Mouse (Mus musculus) embryonic fibroblast, embryonic 13.5 days (primary cell): Measurements from ENCODE around the gene Rnf141. TPM values are rescaled to one million over a fixed set of nuclear protein-coding genes. Genes with fewer than 3 reads are reported as not detected.

Experiments
- H3K27ac ChIP-seq: 2 replicates; pipeline ENCODE4 v1.5.1; 2012; ENCODE audit warnings: low read length, control low read depth, inconsistent platforms; ENCODE audit not compliant: insufficient read depth
- H3K4me1 ChIP-seq: 2 replicates; pipeline ENCODE4 v1.6.1; 2011; ENCODE audit warnings: low read length; ENCODE audit not compliant: control insufficient read depth, insufficient read depth
- H3K4me3 ChIP-seq: 2 replicates; pipeline ENCODE4 v1.5.1; 2011; ENCODE audit warnings: mild to moderate bottlenecking, control low read depth, low read length; ENCODE audit not compliant: insufficient read depth
- CTCF ChIP-seq: IDR thresholded peaks from 2 replicates; pipeline ENCODE4 v1.5.1; 2011; ENCODE audit warnings: mild to moderate bottlenecking, control low read depth, low read length, moderate library complexity, borderline replicate concordance; ENCODE audit not compliant: insufficient read depth
- POLR2A ChIP-seq: IDR thresholded peaks from 2 replicates; pipeline ENCODE4 v1.6.1; 2011; ENCODE audit warnings: low read depth, mild to moderate bottlenecking, control low read depth, low read length, moderate library complexity
- polyA plus RNA-seq: library from polyadenylated mRNA; stranded (reverse); fragments of >200 nt; gene quantifications from 2 replicates; pipeline ENCODE4 v1.2.4, GENCODE M21; 2011; ENCODE audit warnings: low read depth; ENCODE audit not compliant: missing spikeins, insufficient read length

The Rnf141 gene
- polyA plus RNA-seq, 1 experiment, result 36.1 TPM

GRCm38 (mm10) chr7:110770949-110771348 lies 73.3 kb downstream of the Rnf141 start:
- Histone ChIP-seq H3K4me3 (no peak overlapping the region), H3K4me1 (peaks cover 3% of the 10 kb centered on the region; the same call in 1 of the 2 replicates), H3K27ac (no peak overlapping the region)
- TF ChIP-seq POLR2A, result no peak
- TF ChIP-seq CTCF, result no peak

DNA sequence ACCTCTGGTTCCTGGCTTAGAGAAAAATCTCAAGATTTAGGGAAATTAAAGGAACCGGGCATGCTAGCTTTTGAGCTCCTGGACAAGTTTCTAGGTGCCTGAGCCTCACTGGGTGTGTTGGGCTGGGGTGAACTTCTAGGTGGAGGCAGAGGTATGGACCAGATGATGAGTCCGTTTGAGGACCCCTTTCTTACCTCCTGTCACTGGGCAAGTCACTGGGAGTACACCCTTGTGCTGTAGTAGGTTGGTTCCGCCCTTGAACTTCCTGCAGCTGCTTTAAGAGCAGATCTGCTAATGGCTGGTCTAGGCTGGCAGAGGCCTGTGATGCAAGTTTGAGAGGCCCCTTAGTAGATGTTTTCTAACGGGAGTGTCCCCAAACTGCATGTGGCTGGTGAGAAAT lies 75.2 kb downstream of the Rnf141 start:
- TF ChIP-seq CTCF, result no peak
- TF ChIP-seq POLR2A, result no peak
- no peak overlapping the region for H3K27ac ChIP-seq
- peak overlapping the region; percentile 16 for H3K4me3 ChIP-seq
- H3K4me1 ChIP-seq, result peaks cover 4% of the 10 kb centered on the region; the same call in 1 of the 2 replicates

- no peak overlapping the region for H3K27ac ChIP-seq
- H3K4me3 ChIP-seq, result peak overlapping the region; percentile 16
- H3K4me1 ChIP-seq, result peaks cover 3% of the 10 kb centered on the region; the same call in 1 of the 2 replicates
- peak; percentile 46; the same call in 1 of the 2 replicates for TF ChIP-seq POLR2A
- no peak for TF ChIP-seq CTCF
Measured at GRCm38 (mm10) chr7:110768451-110769064, 75.7 kb downstream of the Rnf141 start.

DNA sequence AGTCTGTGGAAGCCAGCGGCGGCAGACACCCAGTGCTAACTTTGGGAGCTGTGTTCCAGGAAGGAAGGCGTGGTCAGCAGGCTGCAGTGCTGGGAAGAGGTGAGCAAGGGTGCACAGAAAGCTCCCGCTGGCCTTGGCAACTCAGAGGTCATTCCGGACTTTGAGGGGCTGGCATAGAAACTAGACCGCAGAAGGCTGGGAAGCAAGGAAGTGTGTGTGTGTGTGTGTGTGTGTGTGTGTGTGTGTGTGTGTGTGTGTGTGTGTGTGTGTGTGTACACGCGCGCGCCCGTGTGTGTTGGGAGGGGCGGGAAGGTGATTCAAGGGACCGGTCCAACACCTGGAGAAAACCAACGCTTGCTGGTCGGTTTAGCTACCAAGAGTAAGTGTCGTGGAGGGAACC lies 76.3 kb downstream of the Rnf141 start, which contains the start of gene Ampd3:
Ampd3 (plus strand) TSS at position 206 of the 400 bp plus-strand sequence.
- H3K4me3 ChIP-seq, result peak within 1 kb of the TSS; percentile 16
- H3K27ac ChIP-seq, result no peak within 1 kb of the TSS
- TF ChIP-seq CTCF (no peak), POLR2A (no peak)
- H3K4me1 ChIP-seq, result peaks cover 3% of the 10 kb centered on the region; the same call in 1 of the 2 replicates

GRCm38 (mm10) chr7:110762605-110763180 lies 81.6 kb downstream of the Rnf141 start:
- peaks cover 3% of the 10 kb centered on the region; the same call in 1 of the 2 replicates for H3K4me1 ChIP-seq
- no peak for TF ChIP-seq POLR2A
- TF ChIP-seq CTCF, result no peak

GRCm38 (mm10) chr7:110756440-110756839 lies 87.8 kb downstream of the Rnf141 start:
- Histone ChIP-seq H3K4me1 (peaks cover 3% of the 10 kb centered on the region), H3K4me3 (no peak overlapping the region), H3K27ac (no peak overlapping the region)
- no peak for TF ChIP-seq POLR2A
- TF ChIP-seq CTCF, result no peak

More at GRCm38 (mm10) chr7:110762605-110763180, 81.6 kb downstream of the Rnf141 start:
- Histone ChIP-seq H3K4me3 (no peak overlapping the region), H3K27ac (no peak overlapping the region)

DNA sequence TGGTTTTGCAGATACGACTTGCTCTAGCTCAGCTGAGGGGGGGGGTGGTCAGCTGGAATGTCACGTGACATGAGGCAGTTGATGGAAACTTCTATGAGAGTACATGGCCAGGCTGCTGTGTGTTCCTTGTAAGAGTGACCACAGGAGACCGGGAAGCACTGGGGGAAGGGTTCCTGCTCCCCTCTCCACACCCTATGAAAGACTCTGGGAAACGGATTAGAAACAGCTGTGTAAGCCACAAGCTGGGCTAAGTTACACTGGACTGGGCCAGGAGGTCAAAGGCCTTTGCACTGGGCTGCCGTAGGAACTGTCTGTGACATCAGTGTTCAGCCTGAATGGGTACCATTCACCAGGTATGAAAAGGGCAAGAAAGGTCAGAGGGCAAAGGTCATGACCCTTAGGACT lies 90.3 kb downstream of the Rnf141 start:
- Histone ChIP-seq H3K4me1 (peaks cover 3% of the 10 kb centered on the region), H3K27ac (0 out of 2 replicates have a peak overlapping the region, but pooled peaks have one; percentile 7), H3K4me3 (no peak overlapping the region)
- TF ChIP-seq POLR2A (no peak), CTCF (no peak)

GRCm38 (mm10) chr7:110753310-110753709 lies 90.9 kb downstream of the Rnf141 start:
- Histone ChIP-seq H3K4me1 (peaks cover 3% of the 10 kb centered on the region), H3K4me3 (no peak overlapping the region), H3K27ac (0 out of 2 replicates have a peak overlapping the region, but pooled peaks have one; percentile 7)
- TF ChIP-seq CTCF (no peak), POLR2A (no peak)

DNA sequence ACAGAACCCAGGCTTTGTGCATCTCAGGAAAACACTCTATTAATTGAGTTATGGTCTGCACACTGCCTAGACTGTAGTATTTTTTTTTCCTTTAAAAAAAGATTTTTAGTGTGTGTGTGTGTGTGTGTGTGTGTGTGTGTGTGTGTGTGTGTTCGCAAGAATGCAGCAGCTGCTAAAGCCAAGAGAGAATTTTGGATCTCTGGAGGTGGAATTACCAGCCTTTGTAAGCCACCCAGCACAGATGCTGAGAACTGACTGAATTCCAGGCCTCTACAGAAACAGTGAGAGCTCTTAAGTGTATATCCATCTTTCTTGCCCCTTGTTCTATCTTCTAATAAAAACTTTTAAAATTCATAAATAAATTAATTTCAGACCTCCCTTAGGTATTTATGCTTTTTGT lies 92.6 kb downstream of the Rnf141 start:
- H3K4me1 ChIP-seq, result peaks cover 3% of the 10 kb centered on the region
- no peak overlapping the region for H3K4me3 ChIP-seq
- H3K27ac ChIP-seq, result no peak overlapping the region
- TF ChIP-seq POLR2A (no peak), CTCF (no peak)

DNA sequence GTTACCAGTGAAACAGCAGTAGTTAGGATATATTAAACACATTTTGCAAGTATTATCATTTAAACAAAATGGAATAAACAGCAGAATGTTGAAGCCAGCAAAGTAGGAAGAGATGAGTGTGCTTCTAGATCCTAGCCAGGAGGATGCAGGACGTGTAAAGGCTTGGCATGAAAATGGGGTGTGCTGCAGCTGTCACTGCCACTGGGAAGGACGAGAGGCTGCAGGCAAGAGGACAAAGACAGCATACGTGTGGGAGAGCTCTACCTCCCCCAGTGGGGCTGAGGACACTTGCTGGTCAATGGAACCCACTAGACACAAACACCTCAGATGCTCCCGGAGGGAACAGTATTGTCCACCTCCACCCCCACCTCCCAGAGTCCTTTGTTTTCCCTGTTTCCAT lies 93.4 kb downstream of the Rnf141 start:
- Histone ChIP-seq H3K27ac (no peak overlapping the region), H3K4me3 (no peak overlapping the region), H3K4me1 (peaks cover 3% of the 10 kb centered on the region)
- TF ChIP-seq POLR2A (no peak), CTCF (no peak)

Other genes with a start within 250 kb of the Rnf141 start
- 55.5 and 66.2 TPM in 2 replicates for gene Sbf2, start 229.5 kb downstream of the Rnf141 start, polyA plus RNA-seq
- 23.5 and 38.5 TPM in 2 replicates for gene Adm, start 216.8 kb downstream of the Rnf141 start, polyA plus RNA-seq
- 4.6 and 8.8 TPM in 2 replicates for gene Ampd3, start 76.3 kb downstream of the Rnf141 start, polyA plus RNA-seq
- not detected in 2 replicates for gene Lyve1, start 18.8 kb upstream of the Rnf141 start, polyA plus RNA-seq
- 6.4 and 12.0 TPM in 2 replicates for gene Mrvi1, start 138.0 kb upstream of the Rnf141 start, polyA plus RNA-seq
- gene Ctr9, start 184.5 kb upstream of the Rnf141 start, polyA plus RNA-seq, result 41.9 and 42.3 TPM in 2 replicates
- gene Eif4g2, start 238.6 kb upstream of the Rnf141 start, polyA plus RNA-seq, result 1,344 and 1,778 TPM in 2 replicates